Mouse (Mus musculus) adrenal gland, adult 8-10 months (tissue): Measurements from ENCODE around the gene Gm45261. TPM values are rescaled to one million over a fixed set of nuclear protein-coding genes. Genes with fewer than 3 reads are reported as not detected.
A peak's percentile ranks its signal among the peaks of the same experiment; 100 is the strongest.

Experiments used
- DNase-seq: peaks from one replicate; pipeline ENCODE4 v3.0.0; 2022
- total RNA-seq, 4 experiments: library from RNA; stranded (reverse); gene quantifications; 2 replicates each; pipeline ENCODE4 v1.2.4; 2022

Gene Gm45261
- total RNA-seq, result not detected

DNA sequence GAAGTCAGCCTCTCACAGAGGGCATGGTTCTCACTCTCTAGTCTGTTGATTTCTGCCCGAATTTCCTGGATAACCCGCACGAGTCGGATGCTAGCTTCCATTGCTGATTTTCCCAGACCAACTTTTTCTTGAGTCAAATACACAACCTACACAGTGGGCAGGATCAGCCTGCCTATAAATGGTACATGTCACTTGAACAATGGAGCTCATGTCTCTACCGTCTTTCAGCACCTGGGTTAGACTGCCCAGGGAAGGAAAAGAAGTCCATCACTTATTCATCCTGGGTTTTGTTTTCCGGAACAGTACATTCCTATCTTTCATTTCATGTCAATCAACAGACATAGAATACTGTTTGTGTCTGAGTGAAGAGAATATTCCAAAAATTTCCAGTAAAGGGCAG is at the start of gene Gm45261:
Gene Gm45261, minus strand, starts transcription at position 101 of the 400 bp plus-strand sequence.
- no peak for DNase-seq

DNA sequence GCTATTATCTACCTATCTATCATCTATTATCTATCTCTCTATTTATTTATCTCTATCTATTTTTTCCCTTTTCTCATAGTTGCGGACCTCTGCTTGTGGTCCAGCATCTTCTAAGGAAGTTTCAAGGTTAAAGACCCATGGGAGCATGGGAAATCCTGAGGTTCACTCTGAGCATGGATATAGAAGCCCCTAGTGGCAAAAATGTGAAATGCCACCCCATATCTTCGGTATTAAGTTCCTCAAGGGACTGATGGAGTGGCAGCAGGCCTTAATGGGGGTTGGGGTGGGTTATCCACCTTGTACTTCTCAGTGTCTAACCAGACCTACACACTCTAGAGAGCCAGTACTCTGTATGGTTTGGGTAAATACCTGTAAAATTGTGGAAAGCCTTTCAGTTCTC is 43.5 kb upstream of the Gm45261 start:
- no peak for DNase-seq

DNA sequence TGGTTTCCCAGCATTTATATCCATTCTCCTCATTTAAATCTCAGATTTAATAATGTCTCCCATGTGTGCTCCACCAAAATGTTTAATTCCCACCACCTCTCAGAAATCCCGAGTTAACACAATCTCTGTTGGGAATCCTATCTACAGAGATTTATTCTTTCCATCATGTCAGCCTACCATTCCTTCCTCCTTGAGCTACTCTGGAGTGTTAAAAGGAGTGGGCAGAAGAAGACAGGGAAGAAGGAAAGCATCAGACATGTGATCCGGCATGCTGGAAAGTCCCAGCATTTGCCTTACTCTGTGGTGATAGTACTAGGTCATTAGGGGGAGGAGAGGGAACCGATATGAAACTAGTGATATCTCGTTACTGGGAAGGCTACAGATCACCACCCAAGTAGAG is 42.8 kb upstream of the Gm45261 start:
- DNase-seq, result no peak

DNA sequence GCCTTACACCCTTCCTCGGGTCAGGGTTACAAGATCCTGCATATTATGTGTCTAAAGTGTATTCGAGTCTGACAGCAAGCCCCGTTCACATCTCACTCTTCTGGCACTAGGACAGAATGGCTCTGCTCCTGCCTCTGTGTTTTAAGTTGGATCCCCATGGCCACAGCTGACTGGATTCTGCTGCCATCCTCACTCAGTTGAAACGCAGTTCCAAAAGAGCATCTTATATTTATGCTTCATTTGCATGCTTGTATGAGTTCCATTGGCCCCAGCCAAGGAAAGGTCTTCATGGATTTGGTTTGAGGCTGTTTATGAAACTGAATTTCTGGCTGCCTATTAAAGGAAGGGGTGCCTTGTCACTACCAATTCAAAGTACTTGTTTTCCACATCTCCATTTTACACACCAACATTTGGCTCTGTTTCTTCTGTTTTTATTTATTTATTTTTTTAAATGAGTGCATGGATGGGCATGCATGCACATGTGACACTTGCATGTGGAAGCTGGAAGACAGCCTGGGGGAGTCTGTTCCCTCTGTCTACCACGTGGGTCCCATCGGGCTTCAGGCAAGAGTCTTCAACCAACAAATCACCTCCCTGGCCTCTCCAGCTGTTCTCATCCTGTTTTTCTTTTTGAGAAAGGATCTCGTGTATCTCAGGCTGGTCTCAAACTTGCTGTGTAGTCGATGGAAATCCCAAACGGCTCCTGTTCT is 41.4 kb upstream of the Gm45261 start:
- DNase-seq, result no peak

DNA sequence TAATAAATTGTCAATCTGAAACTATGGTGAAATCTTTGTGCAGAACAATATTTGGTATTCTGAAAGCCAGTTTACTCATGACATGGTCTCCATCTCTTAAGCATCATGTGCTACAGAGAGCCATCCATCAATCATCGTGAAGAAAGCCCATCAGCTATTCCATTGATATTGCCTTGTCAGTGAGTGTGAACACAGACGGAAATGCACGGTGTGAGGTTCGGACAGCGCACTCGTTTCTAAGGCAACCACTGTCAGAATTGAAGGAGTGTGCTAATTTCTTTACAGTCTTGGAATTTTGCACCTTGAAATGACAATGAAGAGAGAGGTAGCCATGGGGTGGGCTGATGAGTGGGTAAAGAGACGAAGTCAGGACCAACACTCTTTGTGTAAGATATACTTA is 38.0 kb upstream of the Gm45261 start:
- DNase-seq, result no peak

DNA sequence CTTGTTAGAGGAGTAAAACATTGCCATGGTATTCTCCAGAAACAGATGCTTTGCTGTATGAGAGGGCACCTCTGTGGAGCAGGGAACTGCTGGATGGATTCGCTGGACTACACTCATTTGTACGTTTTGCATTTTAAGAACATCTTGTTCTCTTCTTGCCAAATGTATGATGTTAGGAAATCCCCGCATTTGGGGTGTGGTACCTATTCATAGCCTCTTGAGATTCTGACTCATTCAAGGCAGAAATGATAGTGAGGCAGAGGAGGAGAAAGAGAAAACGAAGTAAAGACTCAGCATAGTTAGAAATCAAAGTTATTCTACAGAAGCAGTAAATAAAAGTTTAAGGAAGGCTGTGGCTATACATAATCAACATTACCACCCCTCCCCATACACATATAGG is 35.1 kb upstream of the Gm45261 start:
- no peak for DNase-seq

DNA sequence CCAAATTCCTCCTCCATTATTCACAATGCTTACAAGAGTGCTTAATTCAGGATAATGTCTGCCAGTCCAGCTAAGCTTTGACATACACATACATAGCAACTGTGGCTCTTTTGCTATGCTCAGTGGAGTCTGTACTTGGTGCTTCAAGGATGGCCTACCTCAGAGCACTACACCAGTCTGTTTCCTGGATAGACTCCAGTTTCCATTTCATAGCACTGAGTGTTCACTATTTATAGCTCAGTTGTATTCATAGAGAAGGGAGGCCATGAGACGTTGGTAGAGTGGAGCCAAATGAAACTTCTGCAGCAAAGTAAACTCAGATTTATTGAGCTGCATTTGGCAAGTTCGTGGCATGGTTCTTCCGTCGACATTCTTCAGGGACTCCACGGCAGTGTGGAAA is 22.2 kb upstream of the Gm45261 start:
- no peak for DNase-seq

DNA sequence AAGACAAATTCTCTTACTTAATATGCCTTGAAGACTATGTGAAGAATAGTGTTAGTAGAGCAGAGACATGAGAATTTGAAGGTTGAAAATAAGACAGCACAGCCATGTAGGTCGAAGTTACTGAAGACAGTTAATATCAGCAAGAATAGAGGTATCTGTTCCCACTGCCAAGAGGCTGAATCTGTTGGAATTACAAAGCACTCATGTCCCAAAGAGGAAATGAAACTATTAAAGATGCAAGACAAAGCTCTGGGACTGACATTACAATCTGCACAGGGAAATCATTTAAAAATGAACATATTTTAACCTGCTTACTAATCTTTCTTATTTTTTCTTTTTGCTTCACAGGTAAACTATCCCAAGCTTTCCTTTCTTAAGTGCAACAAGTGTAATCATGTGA is 13.7 kb upstream of the Gm45261 start:
- DNase-seq, result no peak

DNA sequence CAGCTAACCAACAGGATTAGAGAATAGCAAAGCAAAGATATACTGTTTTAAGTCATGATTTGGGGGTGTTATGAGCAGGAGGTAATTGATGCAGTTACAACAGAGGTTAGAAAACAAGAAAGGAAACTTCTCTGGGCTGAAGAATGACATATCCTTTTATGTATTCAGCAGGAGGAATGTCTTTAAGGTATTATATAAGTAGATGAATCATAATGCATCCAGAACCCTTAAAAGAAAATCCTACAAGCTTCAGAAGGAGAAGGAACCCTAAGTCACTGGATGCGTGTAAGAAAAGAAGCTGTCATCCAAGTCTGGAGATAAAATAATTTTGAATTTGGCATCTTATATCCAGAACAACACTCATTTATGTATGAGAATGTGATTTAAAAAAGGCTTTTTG is 11.1 kb upstream of the Gm45261 start:
- DNase-seq, result no peak

DNA sequence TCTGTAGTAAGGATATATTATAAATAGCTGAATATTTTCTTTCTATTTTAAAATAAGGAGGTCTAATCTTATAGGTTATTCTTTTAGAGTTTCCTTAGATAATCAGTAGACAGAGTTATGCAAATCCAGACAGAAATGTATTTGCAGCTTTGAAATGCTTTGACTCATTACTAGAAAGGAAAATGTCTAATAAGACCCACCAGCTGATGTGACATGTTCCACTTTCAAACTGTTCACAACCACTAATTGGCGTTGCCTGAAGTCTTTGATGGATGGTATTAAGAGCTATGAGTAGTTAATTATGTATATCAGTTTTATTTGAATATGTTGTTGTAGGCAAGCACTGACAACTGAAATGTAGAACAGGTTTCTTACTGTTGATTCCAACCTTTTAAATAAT is 1.3 kb downstream of the Gm45261 start:
- DNase-seq, result no peak

DNA sequence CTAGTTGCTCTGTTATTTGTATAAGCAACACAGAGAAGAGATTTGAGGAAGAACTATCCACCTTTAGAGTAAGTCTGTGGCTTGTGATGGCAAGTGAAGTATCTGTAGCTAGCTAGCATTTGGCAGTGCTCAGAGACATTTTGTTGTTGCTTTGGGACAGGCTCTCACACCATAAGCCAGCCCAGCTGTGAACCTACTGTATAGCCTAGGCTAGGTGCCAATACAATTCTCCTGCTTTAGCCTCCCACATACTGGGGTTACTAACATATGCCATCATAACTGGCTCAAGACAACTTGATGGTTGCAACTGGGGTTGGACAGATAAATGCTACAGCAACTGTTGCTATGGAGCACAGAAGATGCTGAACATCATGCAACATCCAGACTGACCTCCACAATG is 1.8 kb downstream of the Gm45261 start:
- DNase-seq, result no peak

DNA sequence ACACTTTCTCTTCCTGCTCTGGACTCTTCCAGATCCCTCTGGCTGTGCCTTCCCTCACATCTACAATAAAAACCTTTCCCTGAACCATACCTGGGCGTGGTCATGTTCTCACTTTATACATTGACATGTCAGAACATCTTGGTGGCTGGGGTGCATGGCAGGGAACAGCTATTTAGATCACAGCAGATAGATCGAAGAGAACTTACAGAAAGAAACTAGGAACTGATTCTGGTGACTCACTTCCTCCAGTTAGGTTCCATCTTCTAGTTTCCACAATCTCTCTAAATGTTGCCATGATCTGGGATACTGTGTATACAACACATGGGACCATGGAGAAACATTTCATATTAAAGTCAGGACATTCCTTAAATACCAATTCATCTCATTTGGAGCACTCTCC is 7.3 kb downstream of the Gm45261 start:
- DNase-seq, result no peak

DNA sequence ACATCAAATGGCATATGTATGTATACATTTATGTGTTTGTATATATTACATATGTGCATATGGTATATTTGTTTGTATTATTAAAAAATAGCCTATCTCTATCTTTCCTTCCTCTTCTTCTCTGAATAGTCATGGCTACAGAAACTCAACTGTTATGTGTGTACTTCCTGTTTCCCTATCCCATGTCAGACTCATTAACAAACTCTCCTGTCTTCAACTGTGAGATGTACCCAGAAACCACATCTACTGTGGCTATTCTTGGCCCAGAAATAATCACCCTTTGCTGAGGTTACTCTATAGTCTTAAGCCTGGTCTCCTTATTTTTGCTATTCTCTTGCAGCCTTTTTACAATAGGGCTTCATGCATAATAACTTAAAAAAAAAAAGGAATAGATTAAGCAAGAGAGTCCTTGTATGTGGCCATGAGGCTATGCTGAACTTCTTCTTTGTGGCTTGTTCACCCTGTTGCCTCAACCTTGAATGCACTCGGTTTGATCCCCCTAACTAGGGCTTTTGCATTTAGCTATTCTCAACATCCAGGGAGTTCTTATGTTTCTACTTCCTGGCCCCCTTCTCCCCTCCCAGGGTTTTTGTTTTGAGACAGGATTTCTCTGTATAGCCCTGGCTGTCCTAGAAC is 9.2 kb downstream of the Gm45261 start:
- DNase-seq, result no peak

DNA sequence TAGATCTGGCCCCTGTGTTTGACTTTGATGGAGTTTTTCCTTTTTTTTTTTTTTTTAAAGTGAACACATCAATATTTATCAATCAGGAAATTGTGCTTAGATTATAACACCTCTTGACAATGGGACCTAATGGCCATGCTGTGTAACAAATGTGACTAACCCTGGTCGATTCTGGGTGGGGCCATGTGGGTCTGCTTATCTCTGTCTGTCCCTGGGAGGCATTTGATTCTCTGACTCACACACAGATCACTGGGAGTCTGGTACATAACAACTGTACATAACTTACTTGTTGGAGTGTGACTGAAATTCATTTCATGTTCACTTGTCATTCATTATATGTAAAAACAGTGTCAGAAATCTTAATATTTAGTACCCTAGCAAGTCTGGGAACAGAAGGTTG is 13.7 kb downstream of the Gm45261 start:
- DNase-seq, result peak; percentile 31

DNA sequence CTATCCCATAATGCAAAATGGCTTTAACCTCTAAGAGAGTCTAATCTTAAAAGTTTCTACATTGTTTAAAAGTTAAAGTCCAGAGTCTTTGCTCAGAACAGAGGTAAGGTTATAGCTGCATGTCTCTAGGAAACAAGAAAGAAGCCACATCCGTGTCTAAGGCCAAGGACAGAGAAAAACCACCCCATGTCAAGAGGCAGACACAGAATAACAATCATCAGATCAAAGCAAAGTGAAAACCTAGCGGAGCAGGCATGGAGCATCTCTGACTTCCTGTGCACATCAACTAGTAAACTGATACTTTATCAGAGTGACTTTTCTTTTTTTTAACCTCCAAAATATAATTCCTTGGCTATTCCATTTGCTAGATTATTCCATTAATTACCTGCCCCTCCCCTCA is 20.3 kb downstream of the Gm45261 start:
- no peak for DNase-seq

DNA sequence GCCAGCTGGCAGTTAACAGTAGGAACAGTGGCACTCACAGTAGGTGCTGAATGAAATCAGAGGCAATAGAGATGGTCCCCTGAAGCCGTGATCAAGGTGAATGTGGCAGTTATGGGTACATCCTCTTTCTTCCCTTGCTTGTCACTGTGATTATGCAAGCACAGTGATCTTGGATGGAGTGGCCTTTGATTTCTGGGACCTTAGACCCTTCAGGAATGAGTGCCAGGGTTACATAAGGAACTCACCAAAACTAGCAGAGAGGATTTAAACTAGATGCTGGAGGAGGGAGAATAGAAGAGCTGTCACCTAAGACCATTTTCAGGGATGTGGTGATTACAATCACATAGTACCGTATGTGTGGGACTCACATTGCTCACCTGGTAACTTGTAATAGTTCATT is 22.7 kb downstream of the Gm45261 start:
- no peak for DNase-seq

DNA sequence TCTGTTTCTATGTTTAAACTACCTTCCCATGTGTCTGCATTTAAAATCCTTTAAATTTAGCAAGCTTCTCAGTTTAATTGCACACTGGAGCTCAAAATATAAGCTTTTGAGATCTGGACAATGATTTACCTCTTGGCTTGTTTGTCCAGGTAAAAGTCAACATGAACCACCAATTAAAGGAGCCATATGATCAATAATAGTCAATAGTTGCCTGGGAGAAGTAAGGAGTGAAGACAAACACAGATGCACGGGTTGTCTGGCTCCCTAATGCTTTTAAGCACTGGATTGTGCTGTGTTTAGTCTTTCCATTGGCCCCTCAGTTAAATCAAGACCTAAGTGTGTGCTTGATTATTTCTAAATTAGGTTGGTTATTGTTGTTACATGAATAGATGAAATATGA is 33.3 kb downstream of the Gm45261 start:
- no peak for DNase-seq

DNA sequence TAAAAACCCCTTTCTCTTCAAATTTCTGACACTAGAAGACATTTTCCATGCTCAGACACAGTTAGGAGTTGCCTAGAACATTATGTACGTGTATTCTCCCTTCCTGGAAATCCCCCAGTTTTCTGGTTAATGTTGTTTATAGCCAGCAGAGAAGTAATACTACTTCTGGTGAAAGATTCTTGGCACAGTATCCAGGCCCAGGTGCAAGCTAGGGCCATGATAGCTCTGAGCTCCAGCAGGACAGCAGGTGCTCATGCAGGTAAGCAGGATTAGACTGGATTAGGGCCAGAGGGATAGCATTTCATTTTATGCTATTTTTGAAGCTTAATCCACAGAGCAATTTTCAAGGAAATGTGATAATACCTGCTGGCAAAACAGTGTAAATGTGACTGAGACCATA is 33.8 kb downstream of the Gm45261 start:
- no peak for DNase-seq

DNA sequence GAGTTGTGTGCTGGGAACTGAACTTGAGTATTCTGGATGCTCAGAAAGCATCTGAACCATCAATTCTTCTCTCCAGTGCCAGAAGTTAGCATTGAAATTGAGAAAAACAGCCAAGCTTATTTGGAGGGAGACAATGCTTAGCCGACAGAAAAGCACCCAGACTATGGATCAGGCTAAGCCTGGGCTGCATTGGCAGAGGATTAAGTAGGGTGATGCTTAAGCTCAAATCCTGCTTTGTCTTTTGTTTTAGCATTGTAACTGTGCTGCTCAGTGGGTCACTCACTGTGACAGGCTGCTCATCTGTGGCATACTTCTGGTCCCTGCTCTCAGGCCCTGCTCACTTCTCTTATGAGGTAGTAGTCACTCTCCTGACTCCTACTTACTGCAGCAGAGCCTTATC is 36.6 kb downstream of the Gm45261 start:
- no peak for DNase-seq

DNA sequence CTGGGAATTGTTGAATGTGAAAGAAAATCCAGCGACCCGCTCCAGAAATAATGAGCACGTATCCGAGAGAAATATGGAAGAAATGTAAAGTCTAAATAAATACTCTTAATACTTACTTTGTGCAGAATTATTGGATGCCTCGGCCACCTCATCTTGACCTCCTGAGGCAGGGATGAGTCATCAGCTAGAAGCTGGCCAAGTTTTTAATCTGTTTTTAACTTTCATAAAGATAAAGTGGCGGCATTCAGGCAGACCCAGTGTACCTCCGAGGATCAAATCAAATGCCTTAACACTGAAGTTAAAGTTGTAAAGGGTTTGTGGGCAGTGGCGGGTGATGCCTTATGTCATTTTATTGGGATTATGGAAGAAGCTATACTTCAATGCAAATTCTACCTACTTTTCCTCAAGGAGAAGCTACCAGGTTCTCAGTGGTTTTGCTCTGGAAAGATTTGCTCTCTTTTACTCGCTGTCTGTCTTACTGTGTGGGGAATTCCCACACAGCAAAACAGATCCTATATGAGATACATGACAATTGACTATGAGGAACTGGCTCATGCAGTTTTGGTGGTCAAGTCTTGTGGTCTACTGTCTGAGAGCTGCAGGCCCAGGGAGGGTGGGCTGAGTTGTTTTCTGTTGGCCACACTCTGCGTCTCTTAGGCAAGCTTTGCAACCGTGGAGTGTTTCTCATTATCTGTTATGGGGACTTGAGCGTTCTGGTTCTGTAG is 42.8 kb downstream of the Gm45261 start:
- peak; percentile 19 for DNase-seq

DNA sequence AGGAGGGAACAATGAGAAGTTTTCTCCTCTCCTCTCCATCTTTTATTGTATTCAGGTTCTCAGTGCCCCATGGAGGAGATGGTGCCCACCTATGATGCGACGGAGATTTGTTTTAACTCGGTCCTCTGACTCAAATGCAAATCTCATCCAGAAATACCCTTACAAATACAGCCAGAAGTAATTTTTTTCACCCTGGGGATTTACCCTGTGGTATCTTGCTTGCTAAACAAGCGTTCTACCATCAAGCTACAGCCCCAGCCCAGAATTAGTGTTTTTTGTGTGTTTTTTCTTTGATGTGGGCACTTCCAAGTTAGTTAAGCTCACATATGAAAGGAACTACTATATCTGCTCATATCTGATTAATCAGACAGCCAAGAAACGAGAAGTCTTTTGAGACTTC is 44.9 kb downstream of the Gm45261 start:
- DNase-seq, result no peak

DNA sequence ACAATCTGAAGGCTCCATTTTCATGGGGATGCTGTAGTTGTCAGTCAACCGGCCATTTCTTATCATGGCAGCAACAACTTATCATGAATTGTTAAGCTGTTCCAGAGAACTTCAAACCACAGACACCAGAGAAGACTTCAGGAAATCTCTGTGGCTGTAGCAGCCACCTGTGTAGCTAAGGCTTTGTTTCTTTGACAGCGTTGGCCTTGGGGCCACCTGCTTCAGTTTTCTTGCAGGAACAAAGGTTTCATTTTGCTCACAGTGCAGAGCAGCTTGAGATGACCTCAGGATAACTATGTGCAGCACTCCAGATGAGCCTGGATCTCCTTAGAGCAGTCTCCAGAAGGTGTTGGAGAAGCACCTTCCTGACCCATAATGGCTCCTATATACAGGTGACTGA is 48.7 kb downstream of the Gm45261 start:
- no peak for DNase-seq

DNA sequence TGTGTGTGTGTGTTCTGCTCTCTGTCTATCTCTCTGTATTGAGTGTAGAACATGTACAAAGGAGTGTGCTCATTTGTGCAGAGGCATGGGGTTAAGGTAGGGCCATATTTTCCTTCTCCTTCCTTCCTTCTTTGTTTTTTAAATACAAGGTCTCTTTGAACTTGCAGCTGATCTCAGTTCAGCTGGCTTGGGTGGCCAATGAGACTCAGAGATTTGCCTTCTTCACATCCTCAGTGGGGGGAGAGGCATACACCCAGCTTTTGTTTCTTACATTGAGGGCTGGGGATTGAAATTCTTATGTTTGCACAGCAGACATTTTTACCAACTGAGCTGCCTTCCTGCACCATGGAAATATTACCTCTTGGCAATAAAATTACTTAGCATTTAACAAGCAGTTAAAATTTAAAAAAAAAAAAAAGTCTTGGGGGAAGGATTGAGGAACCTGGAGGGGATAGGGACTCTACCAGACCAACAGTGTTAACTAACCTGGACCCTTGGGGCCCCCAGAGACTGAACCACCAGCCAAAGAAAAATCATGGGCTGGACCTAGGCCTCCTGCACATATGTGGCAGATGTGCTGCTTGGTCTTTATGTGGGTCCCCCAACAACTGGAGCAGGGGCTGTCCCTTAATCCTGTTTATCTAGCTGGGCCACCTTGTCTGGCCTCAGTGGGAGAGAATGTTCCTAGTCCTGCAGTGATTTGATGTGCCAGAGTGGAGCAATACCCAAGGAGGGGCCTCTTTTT is 50.8 kb downstream of the Gm45261 start:
- DNase-seq, result no peak
